Mouse (Mus musculus) layer of hippocampus, postnatal 25 days (tissue): ENCODE data around the gene Adam11. TPM values are rescaled to one million over a fixed set of nuclear protein-coding genes. Genes with fewer than 3 reads are reported as not detected.

Experiments used
- DNase-seq, 2 experiments: peaks; one replicate each; pipeline ENCODE4 v3.0.0; 2022; ENCODE audit warnings: mixed read lengths in 2 of 2, low spot score in 1 of 2; ENCODE audit errors: extremely low spot score in 1 of 2
- total RNA-seq, 2 experiments: library from RNA; stranded (reverse); gene quantifications; 2 replicates each; pipeline ENCODE4 v1.2.3; 2021

The Adam11 gene
- total RNA-seq, 2 experiments from 2014 or later: 186 to 205 TPM

DNA sequence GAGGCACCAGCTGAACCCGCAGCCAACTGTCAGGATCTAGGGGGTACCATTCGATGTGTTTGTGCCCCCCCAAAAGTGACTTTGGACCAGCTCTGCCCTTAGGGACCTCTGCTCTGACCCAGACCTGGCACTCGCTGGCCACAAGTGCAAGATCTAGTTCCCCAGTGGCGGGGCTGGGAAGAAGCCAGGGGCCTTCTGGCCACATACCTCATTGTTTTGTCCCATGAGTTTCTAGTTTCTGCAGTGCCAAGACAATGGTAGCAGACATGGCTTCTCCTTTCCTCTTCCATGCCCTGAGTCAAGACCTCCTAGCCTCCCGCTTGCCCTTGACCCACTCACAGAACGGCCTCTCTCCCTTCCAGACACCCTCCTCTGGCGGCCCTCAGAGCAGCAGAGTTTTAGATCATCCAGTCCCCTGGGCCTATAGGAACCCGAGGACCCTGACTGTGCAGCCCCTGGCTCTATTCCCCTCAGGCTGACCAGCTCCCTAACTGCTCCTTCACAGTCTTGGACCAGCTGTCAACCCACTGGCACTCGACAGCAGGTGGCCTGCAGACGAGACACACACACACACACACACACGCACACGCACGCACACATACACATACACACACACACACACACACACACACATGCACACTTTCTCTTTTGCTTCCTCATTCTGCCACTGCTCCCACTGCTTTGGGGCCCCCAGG lies 8.2 kb upstream of the Adam11 start:
- no peak for DNase-seq

DNA sequence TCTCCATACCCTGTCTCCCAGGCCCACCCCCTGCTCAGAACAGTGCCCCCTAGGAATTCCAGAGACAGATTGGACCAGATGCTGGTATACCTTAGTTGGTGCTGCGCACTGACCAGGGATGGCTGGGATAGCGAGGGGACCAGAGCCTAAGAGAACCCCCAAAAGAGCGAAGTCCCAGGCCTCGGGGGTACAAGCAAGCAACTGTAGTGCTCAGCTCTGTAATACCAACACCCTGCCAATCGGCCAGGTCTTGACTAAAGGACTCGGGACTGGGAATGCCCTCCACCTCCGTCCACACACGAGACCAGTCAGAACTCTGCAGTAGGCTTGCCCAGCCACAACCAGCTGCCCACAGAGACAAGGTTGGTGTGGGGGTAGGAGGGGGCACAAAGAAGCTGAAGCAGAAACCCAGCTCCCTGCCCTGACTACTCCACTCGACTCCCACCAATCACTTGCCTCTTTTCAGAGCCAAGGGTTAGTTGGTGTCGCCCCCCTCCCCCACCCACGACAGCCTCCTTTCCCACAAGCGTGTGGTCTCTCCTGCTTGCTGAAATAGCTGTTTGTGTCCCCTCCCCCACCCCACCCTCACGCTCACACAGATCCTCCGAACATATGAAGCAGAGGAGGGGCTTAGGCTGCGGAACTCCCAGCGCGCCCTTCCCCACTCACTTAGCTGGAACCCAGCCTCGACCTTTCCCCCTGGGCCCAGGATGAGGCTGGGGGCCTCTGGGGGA lies 7.5 kb upstream of the Adam11 start:
- no peak for DNase-seq

DNA sequence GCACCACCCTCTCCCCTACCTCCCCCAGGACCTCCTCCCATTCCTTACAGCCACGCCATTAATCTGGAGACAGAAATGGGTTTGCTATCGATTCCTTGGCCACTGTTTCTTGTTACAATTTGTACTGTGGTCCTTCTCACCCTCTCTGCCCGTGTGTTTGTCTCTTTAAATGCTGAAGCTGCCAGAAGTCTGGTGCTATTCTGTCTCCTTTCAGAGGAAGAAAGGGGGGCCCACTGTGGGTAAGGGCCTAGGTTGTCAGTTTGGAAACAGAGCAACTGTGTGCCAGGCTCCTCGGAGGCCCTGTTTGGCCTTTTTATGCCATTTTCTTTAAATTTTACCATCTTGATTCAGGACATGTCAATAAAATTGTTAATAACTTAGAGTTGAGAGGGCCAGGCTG lies 6.8 kb upstream of the Adam11 start:
- no peak for DNase-seq

DNA sequence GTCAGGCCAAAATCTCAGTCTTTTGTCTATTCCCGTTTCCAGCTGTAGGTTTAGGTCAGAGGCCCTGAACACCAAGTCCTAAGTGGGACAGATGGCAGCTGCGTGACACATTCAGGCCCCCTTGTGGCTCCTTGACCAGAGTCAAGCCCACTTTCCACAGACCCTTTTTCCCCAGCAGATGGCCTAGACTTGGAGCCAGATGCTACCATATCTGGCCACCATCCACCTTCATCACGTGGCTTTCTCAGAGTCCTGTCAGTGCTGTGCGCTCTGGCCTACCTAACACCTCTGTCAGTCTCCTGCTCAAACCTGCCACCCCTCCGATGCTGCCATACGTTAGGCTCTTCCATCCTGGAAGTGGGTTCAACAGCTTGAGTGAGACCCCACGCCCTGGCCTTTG lies 5.8 kb upstream of the Adam11 start:
- DNase-seq: no peak

DNA sequence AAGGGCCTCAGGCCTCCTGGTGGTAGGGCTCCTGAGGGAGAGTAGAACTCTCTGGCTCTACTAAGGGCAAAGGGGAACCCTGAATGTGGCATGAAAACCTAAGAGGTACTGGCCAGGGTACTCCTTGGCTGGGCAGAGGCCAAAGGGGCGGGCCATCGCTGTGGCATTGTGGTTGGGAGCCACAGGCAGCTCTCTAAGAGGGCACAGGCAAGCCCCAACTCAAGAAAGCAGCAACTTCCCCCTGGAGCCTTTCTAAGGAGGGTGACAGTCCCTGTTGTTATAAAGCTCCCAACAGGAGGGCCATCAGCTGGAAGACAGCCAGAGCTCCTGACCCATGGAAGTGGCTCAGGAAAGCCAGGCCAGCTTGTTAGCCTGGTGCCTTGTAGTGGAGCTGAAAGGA lies 2.3 kb upstream of the Adam11 start:
- no peak for DNase-seq

DNA sequence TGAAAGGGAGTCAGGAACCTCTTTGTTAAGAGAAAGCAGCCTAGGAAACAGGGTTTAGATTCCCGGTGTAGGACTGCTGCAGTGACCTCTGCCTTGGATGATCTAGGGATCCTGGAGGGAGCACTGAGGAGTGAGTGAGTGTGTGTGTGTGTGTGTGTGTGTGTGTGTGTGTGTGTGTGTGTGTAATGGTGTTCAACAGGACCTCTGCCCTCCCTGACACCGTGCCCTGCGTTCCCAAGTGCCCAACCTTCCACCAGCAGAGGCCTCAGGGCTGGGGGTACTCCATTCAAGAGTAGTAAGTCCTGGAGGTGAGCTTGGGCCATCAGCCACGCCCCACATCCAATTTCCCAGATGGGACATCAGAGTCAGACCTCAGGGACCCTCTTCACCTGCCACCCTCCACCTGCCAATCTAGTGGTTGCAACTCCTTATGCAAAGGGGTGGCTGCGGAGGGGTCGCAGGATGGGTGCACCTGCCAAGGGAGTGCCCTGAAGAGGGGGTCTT lies 382 bp upstream of the Adam11 start:
- DNase-seq: no peak

DNA sequence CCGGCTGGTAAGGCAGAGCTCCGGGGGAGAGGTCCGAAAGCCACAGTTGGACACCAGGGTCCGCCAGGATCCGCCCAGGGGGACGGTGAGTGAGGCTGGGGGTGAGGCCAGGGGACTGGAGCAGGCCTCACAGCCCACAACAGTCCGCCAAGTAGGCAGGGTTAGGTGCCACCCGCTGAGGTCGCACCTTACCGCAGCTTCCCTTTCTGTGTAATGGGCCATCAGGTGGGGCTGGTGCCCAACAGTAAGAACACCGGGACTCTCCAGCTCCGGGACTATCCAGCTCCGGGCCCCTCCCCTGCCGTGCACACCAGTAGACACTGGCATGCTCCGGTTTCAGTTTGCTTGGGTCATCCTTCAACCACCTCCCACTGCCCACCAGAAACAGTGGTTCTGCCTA lies 1.0 kb downstream of the Adam11 start:
- no peak for DNase-seq

DNA sequence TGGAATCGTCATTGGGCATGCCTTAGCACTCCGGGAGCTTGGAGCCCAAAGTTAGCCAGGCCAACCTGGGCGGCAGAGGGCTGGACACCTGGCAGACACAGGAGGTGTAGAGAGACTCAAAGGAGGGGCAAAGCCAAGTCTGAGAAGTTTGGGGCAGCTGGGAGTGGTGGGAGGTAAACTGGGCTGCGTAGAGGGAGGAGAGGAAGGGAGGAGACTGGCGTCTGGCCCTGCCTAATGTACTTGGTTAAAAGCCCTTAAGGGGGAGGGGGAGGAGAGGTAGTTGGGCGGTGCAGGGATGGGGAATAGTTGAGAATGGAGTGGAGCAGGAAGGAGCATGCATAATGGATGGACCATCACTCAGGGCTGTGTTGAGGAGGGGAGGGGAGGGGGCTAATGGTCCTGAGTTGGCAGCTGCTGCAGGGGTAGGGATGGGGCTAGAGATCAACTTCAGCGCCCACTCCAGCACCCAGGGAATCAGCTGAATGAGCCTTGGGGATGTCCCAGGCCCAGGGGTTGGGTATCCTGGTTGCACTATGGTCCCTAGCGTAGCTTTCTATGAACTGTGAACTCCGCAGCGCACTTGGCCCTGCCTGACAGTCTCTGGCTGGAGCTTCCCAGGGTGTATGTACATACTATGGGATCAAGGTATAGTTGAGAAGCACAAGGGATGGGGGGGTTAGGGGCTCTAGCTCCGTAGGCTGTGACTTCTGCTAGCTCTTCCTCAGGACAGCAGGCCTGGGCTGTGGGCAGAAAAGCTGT lies 1.9 kb downstream of the Adam11 start:
- DNase-seq: no peak

DNA sequence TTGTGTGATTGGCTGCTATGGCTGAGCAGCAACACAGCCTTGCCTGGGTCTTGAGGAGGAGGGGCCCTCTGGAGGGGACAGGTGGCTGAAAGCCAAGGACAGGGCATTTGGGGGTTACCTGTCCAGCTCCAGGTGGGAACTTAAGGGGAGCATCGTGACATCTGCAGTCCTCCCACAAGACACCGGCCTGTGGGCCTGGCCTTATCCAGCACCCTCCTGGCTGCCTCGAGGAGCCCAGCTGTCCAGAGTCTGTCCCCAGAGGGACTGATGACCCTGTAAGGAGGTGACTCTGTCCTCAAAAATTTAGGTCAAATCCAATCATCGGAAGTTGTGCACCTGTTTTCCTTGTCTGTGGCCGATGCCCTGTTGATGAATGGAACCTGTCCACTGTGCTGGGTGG lies 4.2 kb downstream of the Adam11 start:
- DNase-seq: no peak

DNA sequence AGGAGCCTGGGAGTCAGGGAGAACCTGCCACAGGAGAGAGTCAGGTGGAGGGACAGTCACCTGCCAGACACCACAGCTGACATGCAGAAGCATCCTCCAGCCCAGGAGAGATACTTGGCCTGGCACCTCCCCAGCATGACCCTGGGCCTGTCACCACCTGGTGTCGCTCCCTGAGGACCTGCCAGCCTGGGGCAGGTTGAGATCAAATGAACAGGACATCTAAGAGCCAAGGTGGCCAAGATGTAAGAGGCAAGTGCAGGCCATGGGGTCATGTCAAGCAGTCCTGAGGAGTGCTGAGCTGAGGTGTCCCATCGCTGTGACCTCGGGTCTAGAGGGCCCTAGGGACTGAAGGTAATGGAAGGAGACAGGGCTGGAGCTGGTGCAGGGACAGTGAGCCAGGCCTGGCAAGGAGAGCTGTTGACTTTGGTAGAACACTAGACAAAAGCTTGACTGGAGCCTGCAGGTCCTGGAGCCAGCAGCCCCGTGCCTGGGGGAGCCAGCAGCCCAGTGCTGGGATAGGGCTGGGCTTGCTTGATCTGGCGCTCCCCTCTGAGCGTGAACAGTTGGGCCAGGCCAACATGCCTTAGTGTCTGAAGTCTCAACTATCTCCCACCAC lies 5.9 kb downstream of the Adam11 start:
- no peak for DNase-seq

DNA sequence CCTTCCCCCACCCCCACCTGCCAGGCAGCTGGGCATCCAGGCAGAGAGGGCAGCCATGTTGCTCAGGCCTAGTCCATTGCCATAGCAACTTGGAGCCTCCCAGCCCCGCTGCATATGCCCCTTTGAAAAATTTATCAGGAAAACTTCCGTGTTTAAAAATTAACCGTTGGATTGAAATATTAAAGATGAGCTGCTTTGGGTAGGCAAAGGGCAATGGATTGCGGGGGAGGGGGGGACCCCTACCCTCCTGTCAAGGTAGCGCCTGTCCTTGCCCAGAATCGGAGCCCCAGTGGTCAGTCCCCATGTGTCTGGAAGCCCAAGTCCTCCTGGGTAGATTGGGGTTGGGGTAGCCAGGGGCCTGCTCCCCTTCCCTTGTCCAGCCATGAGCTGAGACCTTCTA lies 7.9 kb downstream of the Adam11 start:
- DNase-seq: no peak

DNA sequence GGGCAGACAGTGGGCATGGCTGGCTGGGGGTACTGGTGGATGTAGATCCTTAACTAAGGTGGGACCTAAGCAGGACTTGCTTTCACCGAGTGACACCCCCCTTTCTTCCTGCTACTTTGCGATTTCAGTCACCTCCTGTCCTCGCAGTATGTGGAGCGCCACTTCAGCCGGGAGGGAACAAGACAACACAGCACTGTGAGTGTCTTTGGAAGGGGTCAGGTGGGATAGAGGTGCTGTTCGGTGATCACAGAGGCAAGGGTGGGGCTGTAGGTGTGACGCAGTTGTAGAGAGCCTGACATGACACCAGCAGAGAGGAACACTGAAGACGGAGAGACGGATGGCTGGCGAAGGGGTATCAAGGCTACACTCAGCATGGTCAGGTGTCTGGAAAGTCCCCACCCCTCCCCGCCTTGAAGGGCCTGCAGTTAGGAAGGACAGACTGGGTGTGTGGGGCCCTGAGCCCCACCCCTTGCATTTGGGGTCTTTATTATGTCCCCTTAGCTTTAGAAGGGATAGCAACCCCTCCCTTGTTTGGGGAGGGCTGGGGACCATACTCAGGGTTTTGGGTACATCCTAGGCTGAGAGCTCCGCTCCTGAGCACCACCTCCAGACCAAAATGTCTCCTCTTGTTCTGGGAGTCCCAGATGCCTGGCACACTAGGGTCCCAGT lies 8.9 kb downstream of the Adam11 start:
- DNase-seq: no peak

DNA sequence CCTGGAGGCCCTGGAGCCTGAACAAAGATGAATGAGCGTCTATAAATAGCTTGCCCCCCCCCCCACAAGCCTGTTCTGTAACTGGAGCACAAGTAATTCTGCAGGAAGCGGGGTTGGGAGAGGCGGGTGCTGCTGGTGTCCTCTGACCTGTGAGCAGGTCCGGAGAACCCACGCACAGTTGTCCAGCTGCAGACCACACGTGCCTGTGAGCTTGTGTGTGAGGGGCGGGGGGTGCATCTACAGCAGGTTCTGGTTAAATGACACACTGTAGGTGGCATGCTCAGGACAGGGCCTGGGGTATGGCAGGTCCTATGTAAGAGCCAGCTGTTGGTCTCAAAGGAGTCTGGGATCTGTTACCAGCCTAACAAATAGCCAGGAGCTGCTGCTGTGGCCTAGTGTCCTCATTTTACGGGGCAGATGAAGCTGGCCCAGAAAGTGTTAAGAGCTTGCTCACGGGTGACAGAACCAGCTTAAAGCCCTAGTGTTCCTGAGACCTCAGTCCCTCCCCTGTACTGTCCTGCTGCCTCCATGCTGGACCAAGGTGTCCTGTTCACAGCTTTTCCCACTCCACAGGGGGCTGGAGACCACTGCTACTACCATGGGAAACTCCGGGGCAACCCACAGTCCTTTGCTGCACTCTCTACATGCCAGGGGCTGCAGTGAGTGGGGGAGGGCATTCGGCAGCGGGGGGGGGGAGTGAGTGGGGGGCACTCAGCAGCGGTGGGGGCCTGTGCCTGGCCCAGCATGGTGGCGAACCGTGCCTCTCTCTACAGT lies 9.6 kb downstream of the Adam11 start:
- no peak for DNase-seq

DNA sequence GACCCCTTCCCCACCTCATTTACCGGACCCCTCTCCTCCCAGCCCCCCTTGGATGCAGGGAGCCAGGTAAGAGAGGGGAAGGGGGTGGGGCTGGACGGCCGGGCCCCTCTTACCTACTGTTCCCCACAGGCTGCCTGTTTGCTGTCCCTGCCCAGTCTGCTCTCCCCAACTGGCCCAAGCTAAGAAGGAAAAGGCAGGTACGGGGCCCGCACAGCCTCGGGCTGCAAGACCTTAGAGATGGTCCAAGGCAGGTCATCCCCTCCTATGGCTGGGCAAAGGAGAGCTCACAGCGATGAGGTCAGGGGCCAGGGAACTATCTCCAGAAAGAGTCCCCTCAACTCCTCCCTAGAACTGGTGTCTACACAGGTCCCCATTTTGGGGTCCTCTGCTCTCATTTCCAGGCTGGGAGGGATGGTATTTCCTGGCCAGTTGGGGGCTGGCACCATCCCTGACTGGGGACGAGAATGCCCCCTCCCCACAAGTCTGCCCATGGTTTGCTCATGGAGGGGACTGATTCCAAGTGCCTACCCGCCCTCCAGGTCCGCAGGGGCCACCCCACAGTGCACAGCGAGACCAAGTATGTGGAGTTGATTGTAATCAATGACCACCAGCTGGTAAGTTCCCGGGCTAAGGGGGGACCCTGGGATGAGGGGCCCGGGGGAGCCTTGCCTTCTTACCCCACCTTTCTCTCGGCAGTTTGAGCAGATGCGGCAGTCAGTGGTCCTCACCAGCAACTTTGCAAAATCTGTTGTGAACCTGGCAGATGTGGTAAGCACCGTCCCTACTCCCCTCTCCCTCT lies 10.9 kb downstream of the Adam11 start:
- DNase-seq: no peak

DNA sequence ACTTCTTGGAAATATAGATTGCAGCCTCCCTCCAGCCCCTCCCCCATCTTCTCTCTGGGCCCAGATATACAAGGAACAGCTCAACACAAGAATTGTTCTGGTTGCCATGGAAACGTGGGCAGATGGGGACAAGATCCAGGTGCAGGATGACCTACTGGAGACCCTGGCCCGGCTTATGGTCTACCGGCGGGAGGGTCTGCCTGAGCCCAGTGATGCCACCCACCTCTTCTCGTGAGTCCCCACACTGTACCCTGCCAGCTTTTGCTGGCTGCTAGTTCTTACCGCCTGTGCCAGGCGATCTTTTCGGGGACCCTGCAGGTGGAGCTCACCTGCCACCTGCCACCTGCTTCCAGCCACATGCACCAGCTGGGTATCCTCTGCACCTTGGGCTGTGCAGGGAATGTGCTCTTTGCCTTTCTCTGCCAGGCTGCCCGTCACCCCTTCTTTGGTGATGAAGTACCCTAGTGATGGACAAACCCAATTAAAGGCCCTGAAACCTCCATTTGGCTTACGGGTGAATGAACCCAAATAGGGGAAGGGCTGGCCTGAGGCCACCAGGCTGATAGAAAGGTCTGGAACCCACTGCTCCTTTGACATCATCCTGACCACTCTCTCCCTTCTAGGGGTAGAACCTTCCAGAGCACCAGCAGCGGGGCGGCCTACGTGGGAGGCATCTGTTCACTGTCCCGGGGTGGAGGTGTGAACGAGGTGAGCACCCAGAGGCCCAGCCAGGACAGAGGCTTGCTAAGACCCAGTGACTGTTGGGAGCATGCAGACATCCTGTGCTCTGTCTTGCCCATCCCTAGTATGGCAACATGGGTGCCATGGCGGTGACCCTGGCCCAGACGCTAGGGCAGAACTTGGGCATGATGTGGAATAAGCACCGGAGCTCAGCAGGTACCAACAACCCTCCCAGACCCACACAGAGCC lies 11.8 kb downstream of the Adam11 start:
- DNase-seq: no peak

DNA sequence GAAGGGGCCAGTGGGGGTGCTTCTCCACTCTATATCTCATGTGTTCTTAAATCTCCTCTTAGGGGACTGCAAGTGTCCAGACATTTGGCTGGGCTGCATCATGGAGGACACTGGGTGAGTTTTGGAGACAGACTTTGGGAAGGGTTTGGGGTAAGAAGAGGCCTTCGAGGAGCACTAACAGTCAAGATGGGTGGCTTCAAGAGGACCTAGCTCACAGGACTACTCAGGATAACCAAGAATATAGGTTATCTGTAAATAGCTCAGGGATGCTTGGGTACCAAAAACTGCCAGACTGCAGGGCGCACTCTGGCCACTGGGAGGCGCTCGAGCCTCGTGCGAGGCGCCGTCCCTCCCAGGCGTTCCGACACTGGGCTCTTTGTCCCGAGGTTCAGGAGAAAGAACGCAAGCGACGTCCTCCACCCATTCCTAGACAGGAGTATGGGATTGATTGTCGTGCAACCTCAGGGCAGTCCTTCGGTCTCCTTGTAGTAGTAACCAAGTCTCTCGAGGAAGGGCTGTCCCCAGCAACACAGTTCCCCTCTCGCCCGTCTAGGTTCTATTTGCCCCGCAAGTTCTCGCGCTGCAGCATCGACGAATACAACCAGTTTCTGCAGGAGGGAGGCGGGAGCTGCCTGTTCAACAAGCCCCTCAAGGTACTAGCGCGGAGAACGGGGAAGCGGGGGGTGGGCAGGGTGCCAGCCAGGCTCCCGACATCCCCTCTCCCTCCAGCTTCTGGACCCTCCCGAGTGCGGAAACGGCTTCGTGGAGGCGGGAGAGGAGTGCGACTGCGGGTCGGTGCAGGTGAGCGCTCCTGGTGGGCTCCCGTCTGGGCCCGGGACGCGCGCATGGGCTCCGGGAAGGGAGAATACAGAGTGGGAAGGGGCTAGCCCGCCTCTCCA lies 12.7 kb downstream of the Adam11 start:
- DNase-seq: peak; percentile 85 to 96
